Mouse (Mus musculus) intestine, embryonic 14.5 days (tissue): ENCODE measurements around the gene Adcy7. TPM values are rescaled to one million over a fixed set of nuclear protein-coding genes. Genes with fewer than 3 reads are reported as not detected.

Experiments used
- ATAC-seq: fragments of 200-750 bp; cut with Nextera tagmentation; replicated peaks from 2 replicates; pipeline ENCODE4 v1.8.0; 2017; ENCODE audit warnings: low read depth, moderate number of reproducible peaks, moderate TSS enrichment, moderate library complexity; ENCODE audit not compliant: low FRiP score, low TSS enrichment
- DNase-seq: peaks from one replicate; pipeline ENCODE4 v3.0.0-alpha.2; 2018; ENCODE audit warnings: low spot score
- H3K27ac ChIP-seq: fragments of 300-500 bp; sonication (generic); 2 replicates; pipeline ENCODE4 v1.5.1; 2014; ENCODE audit warnings: low read depth, mild to moderate bottlenecking, control low read depth
- H3K27me3 ChIP-seq: fragments of 300-500 bp; sonication (generic); replicated peaks from 2 replicates; pipeline ENCODE4 v1.6.1; 2014; ENCODE audit warnings: low read length, control low read depth; ENCODE audit not compliant: control insufficient read depth, insufficient read depth
- H3K36me3 ChIP-seq: fragments of 300-500 bp; sonication (generic); 2 replicates; pipeline ENCODE4 v1.6.1; 2014; ENCODE audit warnings: low read length, control low read depth; ENCODE audit not compliant: control insufficient read depth, insufficient read depth
- H3K4me1 ChIP-seq: fragments of 300-500 bp; sonication (generic); replicated peaks from 2 replicates; pipeline ENCODE4 v1.6.1; 2014; ENCODE audit warnings: low read length, control low read depth, mixed read lengths; ENCODE audit not compliant: control insufficient read depth, insufficient read depth
- H3K4me2 ChIP-seq: fragments of 300-500 bp; sonication (generic); 2 replicates; pipeline ENCODE4 v1.6.1; 2014; ENCODE audit warnings: low read length
- H3K4me3 ChIP-seq: fragments of 300-500 bp; sonication (generic); 2 replicates; pipeline ENCODE4 v1.5.1; 2014; ENCODE audit warnings: low read depth, low read length, control low read depth, mixed read lengths
- H3K9ac ChIP-seq: fragments of 300-500 bp; sonication (generic); 2 replicates; pipeline ENCODE4 v1.6.1; 2014; ENCODE audit warnings: mild to moderate bottlenecking, low read length
- H3K9me3 ChIP-seq: fragments of 300-500 bp; sonication (generic); 2 replicates; pipeline ENCODE4 v1.6.1; 2016; ENCODE audit warnings: low read length, control low read depth; ENCODE audit not compliant: control insufficient read depth
- WGBS: fragments of 180-500 bp; shearing (Covaris S2); extraction: QIAGEN DNeasy Blood & Tissue Kit; methylation state at CpG from one replicate; pipeline ENCODE4 v1.1.7; 2014; 5-methylcytosine and 5-hydroxymethylcytosine counted together
- polyA plus RNA-seq: library from polyadenylated mRNA; unstranded; fragments of >200 nt; fragmentation: Nextera tagmentation; extraction: Ambion mirVana; gene quantifications from 2 replicates; pipeline ENCODE4 v1.2.1, GENCODE M21; 2014

Gene Adcy7
- polyA plus RNA-seq, 1 experiment from 2014 or later: 2.3 TPM

- 76% methylated on average over 2 of the region's 2 CpGs for WGBS
Measured at GRCm38 (mm10) chr8:88349046-88349445, 76.8 kb downstream of the Adcy7 start.

GRCm38 (mm10) chr8:88357226-88357933 lies 85.2 kb downstream of the Adcy7 start:
- no peaks in the 10 kb centered on the region for H3K27me3 ChIP-seq
- 74% methylated on average over 5 of the region's 5 CpGs for WGBS
- no peak for DNase-seq
- H3K9me3 ChIP-seq: no peaks in the 10 kb centered on the region
- no peak overlapping the region for H3K27ac ChIP-seq
- no peak overlapping the region for H3K4me2 ChIP-seq
- no peak overlapping the region for H3K9ac ChIP-seq
- H3K4me3 ChIP-seq: no peak overlapping the region
- H3K36me3 ChIP-seq: peaks cover 67% of the 10 kb centered on the region
- H3K4me1 ChIP-seq: peaks cover 15% of the 10 kb centered on the region
- no peak for ATAC-seq

More at GRCm38 (mm10) chr8:88349046-88349445, 76.8 kb downstream of the Adcy7 start:
- Histone ChIP-seq H3K9me3 (no peaks in the 10 kb centered on the region), H3K4me1 (no peaks in the 10 kb centered on the region), H3K36me3 (peaks cover 96% of the 10 kb centered on the region), H3K27me3 (no peaks in the 10 kb centered on the region), H3K4me3 (no peak overlapping the region), H3K4me2 (no peak overlapping the region), H3K27ac (no peak overlapping the region), H3K9ac (no peak overlapping the region)
- no peak for DNase-seq
- no peak for ATAC-seq

- WGBS: 80% methylated on average over 5 of the region's 5 CpGs
- no peak for DNase-seq
Measured at GRCm38 (mm10) chr8:88357946-88358345, 85.7 kb downstream of the Adcy7 start.

GRCm38 (mm10) chr8:88359959-88360358 lies 87.8 kb downstream of the Adcy7 start:
- Histone ChIP-seq H3K4me2 (peak overlapping the region; percentile 78), H3K4me3 (no peak overlapping the region; the same call in 1 of the 2 replicates), H3K36me3 (peaks cover 42% of the 10 kb centered on the region), H3K9ac (no peak overlapping the region), H3K27ac (no peak overlapping the region), H3K4me1 (peaks cover 15% of the 10 kb centered on the region), H3K9me3 (no peaks in the 10 kb centered on the region), H3K27me3 (no peaks in the 10 kb centered on the region)
- 81% methylated on average over 2 of the region's 2 CpGs for WGBS
- no peak for ATAC-seq
- no peak for DNase-seq

More at GRCm38 (mm10) chr8:88357946-88358345, 85.7 kb downstream of the Adcy7 start:
- Histone ChIP-seq H3K9ac (no peak overlapping the region), H3K4me2 (no peak overlapping the region), H3K36me3 (peaks cover 62% of the 10 kb centered on the region), H3K9me3 (no peaks in the 10 kb centered on the region), H3K27ac (no peak overlapping the region), H3K4me1 (peaks cover 15% of the 10 kb centered on the region), H3K27me3 (no peaks in the 10 kb centered on the region), H3K4me3 (no peak overlapping the region)
- ATAC-seq: no peak

- ATAC-seq: peak; percentile 17; the same call in 1 of the 2 replicates
- WGBS: 1% methylated on average over 31 of the region's 31 CpGs
- H3K9me3 ChIP-seq: no peaks in the 10 kb centered on the region
Measured at GRCm38 (mm10) chr8:88361044-88361707, 89.0 kb downstream of the Adcy7 start.

GRCm38 (mm10) chr8:88361708-88362428 lies 89.7 kb downstream of the Adcy7 start, which contains the start of gene Brd7:
TSS of gene Brd7 (minus strand) at chr8:88362194.
- H3K9ac ChIP-seq: peak within 1 kb of the TSS; percentile 94
- DNase-seq: peak; percentile 95
- peak within 1 kb of the TSS; percentile 78 for H3K4me2 ChIP-seq
- H3K27ac ChIP-seq: peak within 1 kb of the TSS; percentile 84
- peaks cover 15% of the 10 kb centered on the region for H3K4me1 ChIP-seq
- peaks cover 23% of the 10 kb centered on the region for H3K36me3 ChIP-seq
- no peaks in the 10 kb centered on the region for H3K27me3 ChIP-seq
- H3K4me3 ChIP-seq: peak within 1 kb of the TSS; percentile 88
- H3K9me3 ChIP-seq: no peaks in the 10 kb centered on the region
- WGBS: under 1% methylated on average over 73 of the region's 91 CpGs
- peak; percentile 92 for ATAC-seq

More at GRCm38 (mm10) chr8:88361044-88361707, 89.0 kb downstream of the Adcy7 start:
- Histone ChIP-seq H3K27ac (peak overlapping the region; percentile 84), H3K27me3 (no peaks in the 10 kb centered on the region), H3K36me3 (peaks cover 29% of the 10 kb centered on the region), H3K4me2 (peak overlapping the region; percentile 78), H3K4me3 (peak overlapping the region; percentile 88), H3K4me1 (peaks cover 15% of the 10 kb centered on the region), H3K9ac (peak overlapping the region; percentile 94)
- DNase-seq: peak; percentile 71

- DNase-seq: no peak
- Histone ChIP-seq H3K4me2 (peak overlapping the region; percentile 46), H3K27ac (peak overlapping the region; percentile 84; the same call in 1 of the 2 replicates), H3K36me3 (peaks cover 15% of the 10 kb centered on the region), H3K9ac (peak overlapping the region; percentile 94), H3K9me3 (no peaks in the 10 kb centered on the region), H3K4me1 (peaks cover 15% of the 10 kb centered on the region), H3K4me3 (peak overlapping the region; percentile 88), H3K27me3 (no peaks in the 10 kb centered on the region)
- ATAC-seq: no peak; the same call in 1 of the 2 replicates
- 35% methylated on average over 11 of the region's 11 CpGs for WGBS
Measured at GRCm38 (mm10) chr8:88362446-88363150, 90.4 kb downstream of the Adcy7 start.

GRCm38 (mm10) chr8:88369221-88369620 lies 97.0 kb downstream of the Adcy7 start:
- WGBS: 17% methylated on average over 6 of the region's 6 CpGs
- no peaks in the 10 kb centered on the region for H3K36me3 ChIP-seq
- DNase-seq: peak; percentile 56
- no peaks in the 10 kb centered on the region for H3K27me3 ChIP-seq
- H3K27ac ChIP-seq: no peak overlapping the region
- no peaks in the 10 kb centered on the region for H3K9me3 ChIP-seq
- H3K9ac ChIP-seq: no peak overlapping the region
- no peak overlapping the region for H3K4me3 ChIP-seq
- peak; percentile 55 for ATAC-seq
- no peak overlapping the region for H3K4me2 ChIP-seq
- peaks cover 14% of the 10 kb centered on the region for H3K4me1 ChIP-seq
